Comparison of ENCODE assay signal across 14 mouse cellular contexts in genomic region chr11:35558311-35558710, GRCm38 (mm10).
"Had no signal": no experiment of that assay in that cellular context is flagged by ENCODE, and none has a peak within 500 bp of the region (broad histone marks: within the 10 kb centered on the region; RNA-seq: fewer than 3 reads in every experiment).

No protein-coding gene starts in this region.

- H3K27ac ChIP-seq: kidney, postnatal 0 days; liver, embryonic 14.5 days; macrophage; neural tube, embryonic 12.5 days had no signal

- H3K9ac ChIP-seq: liver, embryonic 14.5 days; neural tube, embryonic 12.5 days had no signal

- H3K27me3 ChIP-seq: megakaryocyte, embryonic 14.5 days; neural tube, embryonic 12.5 days had no signal

- H3K4me3 ChIP-seq: megakaryocyte, embryonic 14.5 days; neural tube, embryonic 12.5 days had no signal

- H3K4me2 ChIP-seq: neural tube, embryonic 12.5 days had no signal

- ATAC-seq: intestine, embryonic 16.5 days had no signal

- DNase-seq: kidney, adult 8-10 months; kidney, postnatal 36 days; liver; lung, adult 2 months; lung, postnatal 10 days; midbrain, embryonic 14.5 days; right cerebral cortex, postnatal 14 days; thymus, postnatal 36 days had no signal

- H3K9me3 ChIP-seq: megakaryocyte, embryonic 14.5 days; neural tube, embryonic 12.5 days had no signal

- H3K4me1 ChIP-seq: megakaryocyte, embryonic 14.5 days had no signal

- H3K36me3 ChIP-seq: neural tube, embryonic 12.5 days had no signal
